Mouse (Mus musculus): ENCODE results near the gene Tmem151b. TPM values are rescaled to one million over a fixed set of nuclear protein-coding genes. Genes with fewer than 3 reads are reported as not detected.

Gene Tmem151b
- total RNA-seq, 1 experiment from 2014 or later: 0.15 TPM

- no peak for DNase-seq
These were observed 15.1 kb upstream of the Tmem151b start for GRCm38 (mm10) chr17:45564531-45565084.

GRCm38 (mm10) chr17:45563655-45564530, 14.4 kb upstream of the Tmem151b start, which contains the start of gene Slc35b2:
TSS of gene Slc35b2 (plus strand) at chr17:45563874.
- peak; percentile 97 for DNase-seq

- DNase-seq: no peak
These were observed 13.7 kb upstream of the Tmem151b start for GRCm38 (mm10) chr17:45563216-45563615.

GRCm38 (mm10) chr17:45559732-45560525, 10.5 kb upstream of the Tmem151b start:
- DNase-seq: no peak

- no peak for DNase-seq
These were observed 8.8 kb upstream of the Tmem151b start for GRCm38 (mm10) chr17:45557998-45558862.

GRCm38 (mm10) chr17:45557246-45557824, 7.9 kb upstream of the Tmem151b start:
- no peak for DNase-seq

GRCm38 (mm10) chr17:45556514-45557245, 7.2 kb upstream of the Tmem151b start:
- DNase-seq: no peak

GRCm38 (mm10) chr17:45556107-45556489, 6.6 kb upstream of the Tmem151b start:
- no peak for DNase-seq

- DNase-seq: peak; percentile 98
These were observed 6.1 kb upstream of the Tmem151b start, which contains the start of gene Nfkbie for GRCm38 (mm10) chr17:45555452-45556106. TSS of gene Nfkbie (plus strand) at chr17:45555703.

- no peak for DNase-seq
These were observed 4.9 kb upstream of the Tmem151b start for GRCm38 (mm10) chr17:45554420-45554819.

GRCm38 (mm10) chr17:45553065-45553464, 3.6 kb upstream of the Tmem151b start:
- DNase-seq: no peak

- peak; percentile 74 for DNase-seq
These were observed 2.5 kb upstream of the Tmem151b start for GRCm38 (mm10) chr17:45551816-45552451.

- no peak for DNase-seq
These were observed 1.8 kb upstream of the Tmem151b start for GRCm38 (mm10) chr17:45551249-45551796.

GRCm38 (mm10) chr17:45550253-45550652, 776 bp upstream of the Tmem151b start:
- no peak for DNase-seq

GRCm38 (mm10) chr17:45548541-45549512, 650 bp downstream of the Tmem151b start:
- DNase-seq: no peak

GRCm38 (mm10) chr17:45547461-45548190, 1.9 kb downstream of the Tmem151b start:
- no peak for DNase-seq

- no peak for DNase-seq
These were observed 2.5 kb downstream of the Tmem151b start for GRCm38 (mm10) chr17:45546941-45547340.
